In the genomic region with DNA sequence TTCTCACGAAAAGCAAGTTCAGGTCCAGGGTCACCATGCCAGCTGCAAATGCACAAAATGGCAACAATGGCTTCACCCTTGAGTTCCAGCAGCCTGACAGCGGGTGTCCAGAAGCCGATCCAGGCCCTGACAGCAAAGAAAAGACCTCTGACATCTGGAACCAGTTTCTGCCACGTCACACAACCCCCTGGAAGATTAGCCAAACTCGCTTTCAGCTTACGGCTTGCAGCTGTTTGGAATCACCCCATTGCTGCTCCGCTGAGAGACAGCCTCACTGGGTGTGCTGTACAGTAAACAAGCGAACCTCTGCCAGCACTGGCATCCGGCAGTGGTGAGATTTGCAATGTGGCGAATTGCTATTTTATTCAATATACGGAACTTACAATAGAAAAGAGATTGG, we compare ENCODE assay signal across 8 mouse cellular contexts. TPM values are rescaled to one million over a fixed set of nuclear protein-coding genes. Genes with fewer than 3 reads are reported as not detected.
DNase-seq lines count a peak whose midpoint lies in the region; ATAC-seq lines count a peak whose summit lies in the region.
"Had no signal": no experiment of that assay in that cellular context is flagged by ENCODE, and none has a peak within 500 bp of the region (broad histone marks: within the 10 kb centered on the region; RNA-seq: fewer than 3 reads in every experiment).

No protein-coding gene starts in this region.

- H3K4me1 ChIP-seq in heart, embryonic 13.5 days: peaks cover 64% of the 10 kb centered on the region
- peaks cover 93% of the 10 kb centered on the region for H3K4me1 ChIP-seq in limb, embryonic 13.5 days

- no peak for ATAC-seq in heart, embryonic 13.5 days (ENCODE audit: extremely low read depth, insufficient number of reproducible peaks, low FRiP score, low TSS enrichment)
- no peak for ATAC-seq in limb, embryonic 13.5 days (ENCODE audit: low FRiP score, low read depth)
- ATAC-seq: inflammation-experienced regulatory T-cells, adult 6 months had no signal

- 66% methylated on average over 11 of the region's 11 CpGs for WGBS in heart, embryonic 13.5 days
- WGBS in limb, embryonic 13.5 days: 26% methylated on average over 11 of the region's 11 CpGs

- no peak overlapping the region for H3K9ac ChIP-seq in heart, embryonic 13.5 days
- H3K9ac ChIP-seq in limb, embryonic 13.5 days: no peak overlapping the region

- H3K27me3 ChIP-seq in heart, embryonic 13.5 days (replicated peaks): no peaks in the 10 kb centered on the region
- H3K27me3 ChIP-seq in limb, embryonic 13.5 days: no peaks in the 10 kb centered on the region

- no peaks in the 10 kb centered on the region for H3K36me3 ChIP-seq in heart, embryonic 13.5 days
- no peaks in the 10 kb centered on the region for H3K36me3 ChIP-seq in limb, embryonic 13.5 days

- DNase-seq in NIH3T3 (ENCODE audit: low read depth): peak; percentile 92
- DNase-seq in embryo, embryonic 11 days: peak; percentile 72
- no peak for DNase-seq in thymus, postnatal 10 days (ENCODE audit: low spot score in 2 of 2)
- DNase-seq in adrenal gland, adult (ENCODE audit: inconsistent age in 2 of 2, low spot score in 1 of 2): no peak
- DNase-seq in thymus, postnatal 14 days: no peak

- no peak overlapping the region for H3K4me2 ChIP-seq in heart, embryonic 13.5 days
- H3K4me2 ChIP-seq in limb, embryonic 13.5 days (replicated peaks): 0 out of 2 replicates have a peak overlapping the region, but pooled peaks have one; percentile 7

- H3K27ac ChIP-seq in heart, embryonic 13.5 days (replicated peaks): peak overlapping the region; percentile 65
- H3K27ac ChIP-seq in limb, embryonic 13.5 days: peak overlapping the region; percentile 92

- no peak overlapping the region for H3K4me3 ChIP-seq in heart, embryonic 13.5 days
- H3K4me3 ChIP-seq in limb, embryonic 13.5 days: no peak overlapping the region

- no peaks in the 10 kb centered on the region for H3K9me3 ChIP-seq in heart, embryonic 13.5 days
- H3K9me3 ChIP-seq in limb, embryonic 13.5 days: no peaks in the 10 kb centered on the region

RNA-seq across cellular contexts. Expression of a gene that starts 18.8 kb away (rescaled TPM):
- 6.3 and 6.4 TPM in 2 replicates for polyA plus RNA-seq in heart, embryonic 13.5 days (2015; fragmentation: Nextera tagmentation; extraction: Ambion mirVana)
- polyA plus RNA-seq in limb, embryonic 13.5 days (2015; fragmentation: Nextera tagmentation; extraction: Ambion mirVana): 10.3 and 10.6 TPM in 2 replicates

Comparison
In these comparisons a context has a peak if more than half of its experiments do, and no peak if none do; other contexts are left out.
1. DNase-seq: peak in NIH3T3 (single experiment) and embryo, embryonic 11 days (single experiment); none in thymus, postnatal 10 days (0 of 2), adrenal gland, adult (0 of 2) and thymus, postnatal 14 days (single experiment).